Mouse (Mus musculus) inflammation-experienced regulatory T-cells, adult 16 weeks (primary cell): Measurements from ENCODE around the gene Vmn1r86. TPM values are rescaled to one million over a fixed set of nuclear protein-coding genes. Genes with fewer than 3 reads are reported as not detected.

ENCODE experiments used
- polyA plus RNA-seq: library from polyadenylated mRNA; unstranded; fragments of 100-300 nt; shearing (Covaris generic); gene quantifications from one replicate; pipeline ENCODE4 v1.2.1, GENCODE M21; 2017

Gene Vmn1r86
- polyA plus RNA-seq, result not detected

DNA sequence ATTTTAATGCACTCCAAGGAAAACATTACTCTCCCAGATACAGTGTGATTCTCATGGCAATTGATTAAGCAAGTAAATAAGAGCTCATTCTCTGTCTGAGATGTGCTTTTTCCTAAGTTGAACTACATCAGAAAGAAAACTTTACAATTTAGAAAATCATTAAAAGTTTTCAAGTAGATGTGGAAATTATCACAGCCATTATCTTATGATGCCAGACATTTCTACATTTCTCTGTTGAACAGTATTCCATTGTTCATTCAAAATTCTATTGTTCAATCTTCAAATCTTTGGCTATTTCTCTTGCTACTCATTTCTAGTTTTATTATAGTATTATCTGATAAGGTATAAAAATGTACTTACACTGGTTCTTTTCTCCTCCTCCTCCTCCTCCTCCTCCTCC, at the start of gene Vmn1r86:
TSS of gene Vmn1r86 (minus strand) at position 101 of the 400 bp plus-strand sequence.

DNA sequence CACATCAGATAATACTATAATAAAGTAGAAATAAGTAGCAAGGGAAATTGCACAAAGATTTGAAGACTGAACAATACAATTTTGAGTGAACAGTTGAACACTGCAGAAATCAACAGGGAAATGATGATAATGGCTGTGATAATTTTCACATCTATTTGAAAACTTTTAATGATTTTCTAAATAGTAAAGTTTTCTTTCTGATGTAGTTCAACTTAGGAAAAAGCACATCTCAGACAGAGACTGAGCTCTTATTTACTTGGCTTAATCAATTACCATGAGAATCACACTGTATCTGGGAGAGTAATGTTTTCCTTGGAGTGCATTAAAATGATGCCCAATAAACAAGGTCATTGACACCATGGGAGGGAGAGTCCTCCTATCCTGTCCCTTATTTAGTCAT, 39.6 kb upstream of the Vmn1r86 start, which contains the start of gene Vmn1r88:
TSS of gene Vmn1r88 (plus strand) at position 301 of the 400 bp plus-strand sequence.

DNA sequence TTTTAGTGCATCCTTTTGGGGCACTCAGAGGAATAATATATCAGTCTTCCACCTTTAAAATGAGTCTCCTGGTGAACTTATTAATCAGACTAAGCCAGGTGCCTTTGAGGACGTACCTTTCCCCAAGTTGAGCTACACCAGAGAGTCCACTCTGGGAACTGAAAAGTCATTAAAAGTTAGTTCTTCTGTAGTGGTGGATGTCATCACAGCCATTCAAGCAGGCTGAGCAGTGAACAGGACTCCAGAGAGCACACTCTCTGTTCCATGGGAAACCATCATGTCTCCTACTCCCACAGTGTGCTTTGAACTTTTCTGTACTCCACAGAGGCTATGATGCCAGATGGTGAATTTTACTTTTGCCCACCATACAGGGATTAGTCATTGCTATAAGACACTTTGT, 20.3 kb upstream of the Vmn1r86 start, which contains the start of gene Vmn1r87:
TSS of gene Vmn1r87 (minus strand) at position 101 of the 400 bp plus-strand sequence.

DNA sequence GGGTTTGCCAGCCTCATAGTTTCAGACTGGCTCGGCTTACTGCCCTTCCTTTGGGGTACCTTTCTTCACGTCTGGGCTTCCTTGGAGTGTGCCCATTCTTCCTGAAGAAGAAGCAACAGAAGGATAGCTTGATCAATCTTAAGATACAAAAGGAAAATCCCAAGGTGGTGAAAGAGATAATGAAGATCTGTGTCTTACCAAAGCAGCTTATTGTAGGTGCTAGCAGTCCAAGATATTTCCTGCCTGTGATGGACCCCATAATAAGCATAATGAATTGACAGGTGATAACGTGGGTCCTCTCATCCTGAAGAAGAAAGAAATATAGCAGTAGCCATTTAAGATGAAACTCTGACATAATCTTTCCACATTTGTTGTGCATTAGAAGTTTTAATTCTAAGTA, 24.6 kb downstream of the Vmn1r86 start, which contains the start of gene Vmn1r85:
TSS of gene Vmn1r85 (minus strand) at position 101 of the 400 bp plus-strand sequence.

DNA sequence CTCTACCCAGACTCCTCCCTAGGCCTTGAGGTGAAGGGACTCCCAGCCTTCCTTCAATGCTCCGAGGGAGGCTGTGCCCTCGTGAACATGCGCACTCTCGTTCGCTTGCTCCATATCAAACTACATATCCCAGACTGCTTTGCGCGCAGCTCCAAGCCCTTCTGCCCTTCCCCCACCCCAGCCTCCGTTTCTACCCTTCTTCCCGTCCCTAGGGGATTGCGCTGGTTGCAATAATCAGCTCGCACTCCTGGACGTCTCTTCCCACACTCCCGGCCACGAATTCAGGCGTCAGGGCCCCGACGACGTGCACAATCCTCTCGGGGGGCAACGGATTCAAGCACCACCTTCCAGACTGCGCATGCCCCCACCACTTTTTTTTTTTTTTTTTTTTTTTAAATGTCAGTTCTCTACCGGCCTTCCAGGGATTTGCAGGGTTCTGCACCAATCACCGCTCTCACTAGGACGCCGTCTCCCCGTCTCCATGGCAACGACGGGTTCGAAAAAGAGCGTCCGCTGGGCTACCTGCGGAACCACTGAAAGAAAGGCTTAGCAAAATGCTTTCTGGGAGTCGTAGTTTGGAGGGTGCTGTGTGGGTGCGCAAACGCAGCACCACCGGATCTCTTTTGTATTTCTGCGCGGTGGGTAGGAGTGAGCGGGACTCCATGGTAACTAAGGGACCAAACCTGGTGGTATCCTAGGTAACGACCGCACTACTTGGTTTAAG, 65.3 kb downstream of the Vmn1r86 start, which contains the start of gene Mzf1:
TSS of gene Mzf1 (minus strand) at position 478 of the 724 bp plus-strand sequence.

Other genes with a start within 250 kb of the Vmn1r86 start
- gene Zfp128, start 238.7 kb downstream of the Vmn1r86 start, polyA plus RNA-seq, result 4.9 TPM
- 17.8 TPM for gene Zscan22, start 222.1 kb downstream of the Vmn1r86 start, polyA plus RNA-seq
- 894 TPM for gene Rps5, start 197.6 kb downstream of the Vmn1r86 start, polyA plus RNA-seq
- gene Rnf225, start 192.5 kb downstream of the Vmn1r86 start, polyA plus RNA-seq, result not detected
- 9.4 TPM for gene Zfp324, start 154.1 kb downstream of the Vmn1r86 start, polyA plus RNA-seq
- gene Zfp446, start 142.1 kb downstream of the Vmn1r86 start, polyA plus RNA-seq, result 10.4 TPM
- not detected for gene Slc27a5, start 121.7 kb downstream of the Vmn1r86 start, polyA plus RNA-seq
- gene Trim28, start 120.8 kb downstream of the Vmn1r86 start, polyA plus RNA-seq, result 29.7 TPM
- 6.4 TPM for gene Zbtb45, start 109.9 kb downstream of the Vmn1r86 start, polyA plus RNA-seq
- gene Chmp2a, start 85.1 kb downstream of the Vmn1r86 start, polyA plus RNA-seq, result 262 TPM
- 8.9 TPM for gene Ube2m, start 81.6 kb downstream of the Vmn1r86 start, polyA plus RNA-seq
- gene Mzf1, start 65.2 kb downstream of the Vmn1r86 start, polyA plus RNA-seq, result 0.28 TPM
- not detected for gene Vmn1r85, start 24.7 kb downstream of the Vmn1r86 start, polyA plus RNA-seq
- not detected for gene Vmn1r87, start 20.2 kb upstream of the Vmn1r86 start, polyA plus RNA-seq
- gene Vmn1r88, start 39.7 kb upstream of the Vmn1r86 start, polyA plus RNA-seq, result 0.06 TPM
- not detected for gene Vmn1r89, start 93.1 kb upstream of the Vmn1r86 start, polyA plus RNA-seq
- 27.6 TPM for gene Lig1, start 157.4 kb upstream of the Vmn1r86 start, polyA plus RNA-seq
- gene Zswim9, start 158.8 kb upstream of the Vmn1r86 start, polyA plus RNA-seq, result 5.5 TPM
- gene Pla2g4c, start 204.7 kb upstream of the Vmn1r86 start, polyA plus RNA-seq, result 0.15 TPM